Mouse (Mus musculus): ENCODE measurements around the gene Akap6. TPM values are rescaled to one million over a fixed set of nuclear protein-coding genes. Genes with fewer than 3 reads are reported as not detected.

Akap6 gene
- polyA plus RNA-seq, 2 experiments: under 0.01 to 0.01 TPM

DNA sequence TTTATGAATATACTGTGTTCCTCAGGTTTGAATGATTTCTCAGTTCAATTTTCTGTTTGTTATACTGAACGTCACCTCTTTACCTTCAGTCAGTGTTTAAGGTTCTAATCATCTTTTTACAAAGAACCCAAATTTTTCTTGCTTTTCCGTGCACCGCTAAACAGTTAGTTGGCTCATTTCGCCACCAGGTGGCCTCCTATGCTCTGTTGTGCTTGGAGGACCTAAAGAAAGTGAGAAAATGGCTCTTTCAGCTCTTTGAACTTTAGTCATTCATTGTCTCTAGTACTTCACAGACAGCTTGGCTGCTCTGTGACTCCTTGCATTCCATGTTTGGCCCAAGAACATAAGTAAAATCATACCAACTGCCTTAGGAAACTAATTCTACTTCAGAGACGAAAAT is 343.6 kb downstream of the Akap6 start:
- H3K27me3 ChIP-seq (ENCODE audit: control insufficient read depth, insufficient read depth, low read length): no peaks in the 10 kb centered on the region
- no peaks in the 10 kb centered on the region for H3K4me1 ChIP-seq (replicated peaks; ENCODE audit: control insufficient read depth in 2 of 2, insufficient read depth in 2 of 2, low read length in 1 of 2)
- H3K36me3 ChIP-seq (replicated peaks; ENCODE audit: control insufficient read depth, insufficient read depth, low read depth): no peaks in the 10 kb centered on the region
- ATAC-seq (ENCODE audit: insufficient read depth) (no peak), DNase-seq (ENCODE audit: low read depth in 3 of 3, low spot score in 3 of 3) (no peak)
- no peak overlapping the region for H3K4me3 ChIP-seq (ENCODE audit: insufficient read depth in 1 of 2, low read depth in 2 of 2, low read length in 2 of 2)
- TF ChIP-seq CTCF (IDR thresholded peaks at IDR 0.05; ENCODE audit: low read depth) (peak; percentile 45), EP300 (IDR thresholded peaks at IDR 0.05; ENCODE audit: low read depth) (no peak)
- WGBS (ENCODE audit: insufficient replicate concordance): 18% methylated on average over 5 of the region's 5 CpGs
- H3K9ac ChIP-seq (replicated peaks): no peak overlapping the region
- no peak overlapping the region for H3K4me2 ChIP-seq (ENCODE audit: low read depth)
- H3K9me3 ChIP-seq (ENCODE audit: control insufficient read depth, low read length): no peaks in the 10 kb centered on the region
- no peak overlapping the region for H3K27ac ChIP-seq

DNA sequence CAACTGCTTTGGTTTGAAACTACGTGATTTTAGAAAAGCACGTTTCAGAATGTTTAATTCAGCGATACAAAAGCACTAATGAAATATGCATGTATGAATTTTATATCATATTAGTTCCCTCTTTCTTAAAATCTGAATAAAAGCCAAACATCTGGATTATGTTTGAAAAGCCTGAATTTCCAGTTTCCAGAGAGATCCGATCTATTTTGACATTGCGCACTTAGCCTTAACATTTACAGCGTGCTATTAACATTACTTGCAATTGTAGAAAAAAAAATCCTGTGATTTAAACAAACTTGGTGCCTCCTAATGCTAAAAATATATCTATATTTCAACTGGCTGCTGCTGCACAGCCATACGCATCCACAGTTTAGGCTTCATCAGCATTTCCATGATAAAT is 358.4 kb downstream of the Akap6 start:
- Histone ChIP-seq H3K9me3 (ENCODE audit: control insufficient read depth, low read length) (no peaks in the 10 kb centered on the region), H3K36me3 (replicated peaks; ENCODE audit: control insufficient read depth, insufficient read depth, low read depth) (no peaks in the 10 kb centered on the region), H3K27ac (no peak overlapping the region), H3K4me2 (ENCODE audit: low read depth) (no peak overlapping the region), H3K4me1 (replicated peaks; ENCODE audit: control insufficient read depth in 2 of 2, insufficient read depth in 2 of 2, low read length in 1 of 2) (no peaks in the 10 kb centered on the region), H3K4me3 (ENCODE audit: insufficient read depth in 1 of 2, low read depth in 2 of 2, low read length in 2 of 2) (no peak overlapping the region), H3K9ac (replicated peaks) (no peak overlapping the region), H3K27me3 (ENCODE audit: control insufficient read depth, insufficient read depth, low read length) (no peaks in the 10 kb centered on the region)
- 74% methylated on average over 7 of the region's 7 CpGs for WGBS (ENCODE audit: insufficient replicate concordance)
- ATAC-seq (ENCODE audit: insufficient read depth): no peak
- no peak for DNase-seq (ENCODE audit: low read depth in 3 of 3, low spot score in 3 of 3)
- TF ChIP-seq CTCF (IDR thresholded peaks at IDR 0.05; ENCODE audit: low read depth) (no peak), EP300 (IDR thresholded peaks at IDR 0.05; ENCODE audit: low read depth) (no peak)

DNA sequence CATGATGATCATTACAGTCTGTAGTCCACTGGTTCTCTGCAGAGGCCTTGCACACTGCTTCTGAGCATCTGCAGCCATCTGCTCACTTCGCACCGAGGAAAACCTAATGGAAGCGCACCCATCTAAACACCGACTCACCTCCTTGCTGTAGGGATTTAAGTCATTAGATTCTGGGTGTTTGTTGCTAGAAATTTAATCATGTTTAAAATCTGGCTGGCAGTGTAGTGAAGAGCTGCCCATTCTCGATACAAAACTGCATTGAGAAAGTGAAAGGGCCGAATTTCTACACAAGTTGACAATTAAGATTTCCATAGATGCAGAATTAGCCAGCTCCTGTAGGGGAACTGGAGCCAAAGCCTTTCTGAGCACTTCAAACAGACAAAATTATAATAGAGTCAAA is 361.7 kb downstream of the Akap6 start:
- TF ChIP-seq CTCF (IDR thresholded peaks at IDR 0.05; ENCODE audit: low read depth): no peak
- 68% methylated on average over 6 of the region's 6 CpGs for WGBS (ENCODE audit: insufficient replicate concordance)
- Histone ChIP-seq H3K36me3 (replicated peaks; ENCODE audit: control insufficient read depth, insufficient read depth, low read depth) (no peaks in the 10 kb centered on the region), H3K4me2 (ENCODE audit: low read depth) (no peak overlapping the region), H3K27me3 (ENCODE audit: control insufficient read depth, insufficient read depth, low read length) (no peaks in the 10 kb centered on the region), H3K4me1 (replicated peaks; ENCODE audit: control insufficient read depth in 2 of 2, insufficient read depth in 2 of 2, low read length in 1 of 2) (no peaks in the 10 kb centered on the region), H3K4me3 (ENCODE audit: insufficient read depth in 1 of 2, low read depth in 2 of 2, low read length in 2 of 2) (no peak overlapping the region), H3K27ac (no peak overlapping the region), H3K9me3 (ENCODE audit: control insufficient read depth, low read length) (no peaks in the 10 kb centered on the region), H3K9ac (replicated peaks) (no peak overlapping the region)
- DNase-seq (ENCODE audit: low read depth in 3 of 3, low spot score in 3 of 3) (no peak), ATAC-seq (ENCODE audit: insufficient read depth) (no peak)

DNA sequence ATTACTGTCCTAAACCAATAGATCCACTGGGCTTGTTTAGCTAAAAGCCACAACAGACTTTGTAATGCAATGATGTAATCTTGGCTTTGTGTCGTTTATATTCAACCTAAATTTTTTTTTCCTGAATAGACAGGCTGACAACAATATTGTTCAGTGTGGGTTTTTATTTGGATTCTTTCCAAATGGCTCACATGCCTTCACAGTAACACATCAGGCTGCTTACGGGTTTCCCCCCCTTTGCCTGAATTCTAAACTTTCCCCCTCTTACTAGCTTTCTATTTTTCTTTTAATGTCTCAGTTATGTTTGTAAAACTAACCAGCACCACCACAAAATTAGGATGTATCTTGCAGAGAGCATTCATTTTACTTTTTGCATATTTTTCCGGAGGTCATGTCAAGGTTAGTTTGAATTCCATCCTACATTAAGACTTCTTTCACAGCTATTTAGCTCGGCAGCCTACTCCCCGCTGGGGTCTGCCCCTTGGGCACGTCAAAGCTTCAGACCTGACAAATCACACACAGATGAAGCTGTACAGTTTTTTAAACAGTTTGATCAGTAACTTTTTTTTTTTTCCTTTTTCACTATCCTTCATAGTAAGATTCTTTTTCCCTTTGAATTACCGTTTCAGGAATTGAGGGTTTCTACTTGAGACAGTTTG is 362.4 kb downstream of the Akap6 start:
- no peak overlapping the region for H3K9ac ChIP-seq (replicated peaks)
- H3K4me2 ChIP-seq (ENCODE audit: low read depth): no peak overlapping the region
- ATAC-seq (ENCODE audit: insufficient read depth) (no peak), DNase-seq (ENCODE audit: low read depth in 3 of 3, low spot score in 3 of 3) (no peak)
- no peak overlapping the region for H3K27ac ChIP-seq
- no peak for TF ChIP-seq CTCF (IDR thresholded peaks at IDR 0.05; ENCODE audit: low read depth)
- TF ChIP-seq EP300 (IDR thresholded peaks at IDR 0.05; ENCODE audit: low read depth): no peak
- no peaks in the 10 kb centered on the region for H3K9me3 ChIP-seq (ENCODE audit: control insufficient read depth, low read length)
- no peak overlapping the region for H3K4me3 ChIP-seq (ENCODE audit: insufficient read depth in 1 of 2, low read depth in 2 of 2, low read length in 2 of 2)
- H3K27me3 ChIP-seq (ENCODE audit: control insufficient read depth, insufficient read depth, low read length): no peaks in the 10 kb centered on the region
- WGBS (ENCODE audit: insufficient replicate concordance): 46% methylated on average over 7 of the region's 7 CpGs
- H3K36me3 ChIP-seq (replicated peaks; ENCODE audit: control insufficient read depth, insufficient read depth, low read depth): no peaks in the 10 kb centered on the region
- no peaks in the 10 kb centered on the region for H3K4me1 ChIP-seq (replicated peaks; ENCODE audit: control insufficient read depth in 2 of 2, insufficient read depth in 2 of 2, low read length in 1 of 2)

DNA sequence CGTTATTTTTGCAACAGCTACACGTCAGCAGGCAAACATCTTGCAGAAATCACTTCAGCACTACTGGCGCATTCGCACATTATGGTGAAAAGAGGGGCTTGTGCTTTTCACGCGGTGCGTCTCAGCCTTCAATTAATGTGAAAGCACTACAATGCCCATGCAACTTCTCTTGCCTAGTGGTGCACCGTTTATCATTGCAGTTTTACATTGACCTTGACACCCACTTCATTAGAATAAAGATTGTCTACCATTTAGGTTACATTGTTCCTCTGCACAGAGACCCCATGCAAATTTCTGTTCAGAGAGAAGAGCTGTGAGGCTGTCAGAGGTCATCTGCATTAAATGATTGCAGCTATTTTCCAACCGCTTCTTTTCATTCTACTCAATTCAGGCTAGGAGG is 363.8 kb downstream of the Akap6 start:
- H3K9me3 ChIP-seq (ENCODE audit: control insufficient read depth, low read length): no peaks in the 10 kb centered on the region
- 65% methylated on average over 9 of the region's 9 CpGs for WGBS (ENCODE audit: insufficient replicate concordance)
- H3K4me1 ChIP-seq (replicated peaks; ENCODE audit: control insufficient read depth in 2 of 2, insufficient read depth in 2 of 2, low read length in 1 of 2): no peaks in the 10 kb centered on the region
- no peak overlapping the region for H3K27ac ChIP-seq
- H3K36me3 ChIP-seq (replicated peaks; ENCODE audit: control insufficient read depth, insufficient read depth, low read depth): no peaks in the 10 kb centered on the region
- DNase-seq (ENCODE audit: low read depth in 3 of 3, low spot score in 3 of 3) (no peak), ATAC-seq (ENCODE audit: insufficient read depth) (no peak)
- no peaks in the 10 kb centered on the region for H3K27me3 ChIP-seq (ENCODE audit: control insufficient read depth, insufficient read depth, low read length)
- no peak overlapping the region for H3K4me2 ChIP-seq (ENCODE audit: low read depth)
- no peak for TF ChIP-seq CTCF (IDR thresholded peaks at IDR 0.05; ENCODE audit: low read depth)
- no peak for TF ChIP-seq EP300 (IDR thresholded peaks at IDR 0.05; ENCODE audit: low read depth)
- H3K9ac ChIP-seq (replicated peaks): no peak overlapping the region
- H3K4me3 ChIP-seq (ENCODE audit: insufficient read depth in 1 of 2, low read depth in 2 of 2, low read length in 2 of 2): no peak overlapping the region
